Mouse (Mus musculus): ENCODE data around the gene Adamts14. TPM values are rescaled to one million over a fixed set of nuclear protein-coding genes. Genes with fewer than 3 reads are reported as not detected.

The Adamts14 gene
- polyA plus RNA-seq, 1 experiment from 2014 or later, result 1.2 TPM

DNA sequence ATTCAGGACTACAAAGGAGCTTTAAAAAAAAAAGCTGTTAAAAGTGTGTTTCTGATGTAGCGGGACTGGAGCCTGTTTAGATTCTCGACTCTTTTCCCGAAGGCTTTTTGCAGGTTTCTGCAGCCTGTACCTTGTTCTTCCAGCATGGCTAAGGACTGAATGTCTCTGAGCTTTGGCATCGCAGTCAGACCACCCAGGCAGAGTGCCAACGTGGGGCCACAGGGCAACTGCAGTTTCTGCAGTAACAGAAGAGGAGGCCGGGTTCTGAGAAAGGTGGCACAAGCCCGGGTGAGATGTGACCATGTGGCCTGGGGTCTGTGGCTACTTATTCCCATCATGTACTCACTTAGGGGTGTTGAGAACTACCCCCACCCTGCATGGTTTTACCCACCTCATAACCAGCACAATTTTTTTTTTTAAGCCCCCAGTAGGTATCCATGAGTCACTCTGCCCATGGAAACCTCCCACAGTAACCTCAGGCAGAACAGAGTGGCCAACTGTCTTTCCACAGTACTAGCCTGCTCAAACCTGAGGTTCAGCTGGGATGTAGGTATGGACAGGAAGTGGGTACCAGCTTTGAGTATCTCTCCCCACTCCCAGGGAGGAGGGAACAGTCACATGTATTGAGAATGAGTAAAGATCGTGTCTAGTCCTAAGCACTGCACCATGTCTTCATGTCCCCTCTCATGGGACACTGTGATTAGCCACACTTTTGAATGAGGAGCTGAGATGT is 23.6 kb upstream of the Adamts14 start:
- Histone ChIP-seq H3K4me1 (no peaks in the 10 kb centered on the region), H3K9me3 (no peaks in the 10 kb centered on the region), H3K27ac (no peak overlapping the region), H3K4me2 (no peak overlapping the region), H3K27me3 (replicated peaks) (no peaks in the 10 kb centered on the region), H3K9ac (no peak overlapping the region), H3K4me3 (replicated peaks) (no peak overlapping the region), H3K36me3 (no peaks in the 10 kb centered on the region)
- no peak for ATAC-seq (ENCODE audit: insufficient read depth, low FRiP score, low read depth)
- 72% methylated on average over 8 of the region's 8 CpGs for WGBS

DNA sequence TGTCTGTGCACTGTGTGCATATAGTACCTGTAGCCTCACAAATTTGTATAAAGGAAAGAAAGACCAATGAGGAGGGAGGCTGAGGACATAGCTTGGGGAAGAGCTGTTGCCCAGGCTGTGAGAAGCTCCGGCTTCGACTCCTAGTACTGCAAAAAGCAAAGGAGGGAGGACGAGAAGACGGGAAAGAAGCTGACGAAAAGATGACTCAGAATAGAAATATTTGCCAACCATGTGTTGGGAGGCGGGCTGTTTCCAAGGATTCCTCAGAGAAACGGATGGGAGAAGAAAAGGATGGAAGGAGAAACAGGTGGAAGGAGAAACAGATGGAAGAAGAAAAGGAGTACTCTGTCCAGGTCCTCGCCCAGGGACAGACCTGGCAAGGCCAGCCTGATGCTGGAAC is 21.0 kb upstream of the Adamts14 start:
- ATAC-seq (ENCODE audit: insufficient read depth, low FRiP score, low read depth), result no peak
- Histone ChIP-seq H3K4me1 (no peaks in the 10 kb centered on the region), H3K36me3 (no peaks in the 10 kb centered on the region), H3K27ac (no peak overlapping the region), H3K27me3 (replicated peaks) (no peaks in the 10 kb centered on the region), H3K4me3 (replicated peaks) (no peak overlapping the region), H3K4me2 (no peak overlapping the region), H3K9ac (no peak overlapping the region), H3K9me3 (no peaks in the 10 kb centered on the region)
- 62% methylated on average over 8 of the region's 8 CpGs for WGBS

DNA sequence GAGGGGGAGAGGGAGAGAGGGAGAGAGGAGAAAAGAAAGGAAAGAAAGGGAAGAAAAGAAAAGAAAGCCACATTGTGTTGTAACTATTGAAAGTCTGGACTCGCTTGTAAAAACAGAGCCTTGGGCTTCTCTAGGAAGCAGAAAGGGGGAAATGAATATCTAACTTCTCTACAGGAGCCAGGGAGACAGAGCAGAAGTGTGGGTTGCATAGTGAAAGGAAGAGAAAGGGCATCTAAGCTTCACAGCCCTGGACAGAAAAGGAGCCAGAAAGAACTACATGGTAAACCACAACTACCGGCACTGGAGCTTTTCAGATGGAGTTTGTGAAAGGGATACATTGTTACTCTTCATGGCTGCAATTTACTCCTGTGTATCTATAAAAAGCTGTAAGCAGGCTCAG is 17.2 kb upstream of the Adamts14 start:
- Histone ChIP-seq H3K9ac (no peak overlapping the region), H3K36me3 (no peaks in the 10 kb centered on the region), H3K4me2 (no peak overlapping the region), H3K9me3 (no peaks in the 10 kb centered on the region), H3K4me1 (peaks cover 9% of the 10 kb centered on the region), H3K4me3 (replicated peaks) (no peak overlapping the region), H3K27ac (no peak overlapping the region), H3K27me3 (replicated peaks) (no peaks in the 10 kb centered on the region)
- ATAC-seq (ENCODE audit: insufficient read depth, low FRiP score, low read depth), result no peak
- 67% methylated on average over 2 of the region's 2 CpGs for WGBS

- H3K9me3 ChIP-seq, result no peaks in the 10 kb centered on the region
- H3K4me3 ChIP-seq (replicated peaks), result no peak overlapping the region
- H3K9ac ChIP-seq, result no peak overlapping the region
- no peak for ATAC-seq (ENCODE audit: insufficient read depth, low FRiP score, low read depth)
- H3K4me2 ChIP-seq, result no peak overlapping the region
- no peaks in the 10 kb centered on the region for H3K27me3 ChIP-seq (replicated peaks)
- H3K27ac ChIP-seq, result no peak overlapping the region
- H3K36me3 ChIP-seq, result no peaks in the 10 kb centered on the region
- peaks cover 12% of the 10 kb centered on the region for H3K4me1 ChIP-seq
- 55% methylated on average over 2 of the region's 2 CpGs for WGBS
These were observed 16.8 kb upstream of the Adamts14 start for GRCm38 (mm10) chr10:61290016-61290415.

GRCm38 (mm10) chr10:61286246-61286645 is 13.0 kb upstream of the Adamts14 start:
- Histone ChIP-seq H3K27ac (peak overlapping the region; percentile 40; the same call in 1 of the 2 replicates), H3K4me1 (peaks cover 13% of the 10 kb centered on the region), H3K4me3 (replicated peaks) (no peak overlapping the region), H3K27me3 (replicated peaks) (no peaks in the 10 kb centered on the region), H3K9ac (no peak overlapping the region), H3K9me3 (no peaks in the 10 kb centered on the region), H3K4me2 (no peak overlapping the region), H3K36me3 (no peaks in the 10 kb centered on the region)
- 49% methylated on average over 7 of the region's 7 CpGs for WGBS
- peak; percentile 65; the same call in 1 of the 2 replicates for ATAC-seq (ENCODE audit: insufficient read depth, low FRiP score, low read depth)

GRCm38 (mm10) chr10:61285271-61285670 is 12.0 kb upstream of the Adamts14 start:
- peaks cover 13% of the 10 kb centered on the region for H3K4me1 ChIP-seq
- H3K9ac ChIP-seq, result no peak overlapping the region
- H3K4me3 ChIP-seq (replicated peaks), result no peak overlapping the region
- WGBS, result 60% methylated on average over 11 of the region's 11 CpGs
- peak overlapping the region; percentile 44; the same call in 1 of the 2 replicates for H3K27ac ChIP-seq
- H3K27me3 ChIP-seq (replicated peaks), result no peaks in the 10 kb centered on the region
- no peaks in the 10 kb centered on the region for H3K9me3 ChIP-seq
- H3K4me2 ChIP-seq, result no peak overlapping the region
- ATAC-seq (ENCODE audit: insufficient read depth, low FRiP score, low read depth), result peak; percentile 58; the same call in 1 of the 2 replicates
- H3K36me3 ChIP-seq, result no peaks in the 10 kb centered on the region

- no peak overlapping the region for H3K4me2 ChIP-seq
- no peak overlapping the region for H3K9ac ChIP-seq
- no peak overlapping the region for H3K4me3 ChIP-seq (replicated peaks)
- WGBS, result 85% methylated on average over 4 of the region's 4 CpGs
- H3K27me3 ChIP-seq (replicated peaks), result no peaks in the 10 kb centered on the region
- ATAC-seq (ENCODE audit: insufficient read depth, low FRiP score, low read depth), result no peak
- H3K27ac ChIP-seq, result no peak overlapping the region
- H3K9me3 ChIP-seq, result no peaks in the 10 kb centered on the region
- H3K4me1 ChIP-seq, result peaks cover 13% of the 10 kb centered on the region
- H3K36me3 ChIP-seq, result no peaks in the 10 kb centered on the region
These were observed 11.1 kb upstream of the Adamts14 start for GRCm38 (mm10) chr10:61284309-61284708.

DNA sequence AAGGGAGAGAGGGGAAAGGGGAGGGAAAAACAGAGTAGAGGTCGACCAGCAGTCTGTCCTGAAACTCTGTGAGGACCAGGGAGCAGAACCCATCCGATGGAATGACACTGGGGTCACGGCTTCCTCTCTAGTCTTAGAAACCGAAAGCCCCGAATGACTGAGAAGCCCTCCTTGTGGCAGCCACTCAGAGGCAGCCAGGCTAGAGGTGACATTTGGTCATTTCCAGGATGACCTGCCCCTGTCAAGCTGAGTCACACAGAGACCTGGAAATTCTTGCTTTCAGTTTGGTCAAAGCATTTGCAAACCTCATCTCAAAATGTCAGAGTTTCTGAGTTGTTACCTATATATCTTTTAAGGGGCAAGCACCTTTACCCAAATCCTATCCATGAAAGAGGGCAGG is 7.9 kb upstream of the Adamts14 start:
- no peak overlapping the region for H3K4me2 ChIP-seq
- no peaks in the 10 kb centered on the region for H3K27me3 ChIP-seq (replicated peaks)
- no peak overlapping the region for H3K9ac ChIP-seq
- no peak overlapping the region for H3K4me3 ChIP-seq (replicated peaks)
- no peak overlapping the region for H3K27ac ChIP-seq
- WGBS, result 66% methylated on average over 5 of the region's 5 CpGs
- no peaks in the 10 kb centered on the region for H3K36me3 ChIP-seq
- peaks cover 10% of the 10 kb centered on the region for H3K4me1 ChIP-seq
- no peaks in the 10 kb centered on the region for H3K9me3 ChIP-seq
- ATAC-seq (ENCODE audit: insufficient read depth, low FRiP score, low read depth), result no peak

DNA sequence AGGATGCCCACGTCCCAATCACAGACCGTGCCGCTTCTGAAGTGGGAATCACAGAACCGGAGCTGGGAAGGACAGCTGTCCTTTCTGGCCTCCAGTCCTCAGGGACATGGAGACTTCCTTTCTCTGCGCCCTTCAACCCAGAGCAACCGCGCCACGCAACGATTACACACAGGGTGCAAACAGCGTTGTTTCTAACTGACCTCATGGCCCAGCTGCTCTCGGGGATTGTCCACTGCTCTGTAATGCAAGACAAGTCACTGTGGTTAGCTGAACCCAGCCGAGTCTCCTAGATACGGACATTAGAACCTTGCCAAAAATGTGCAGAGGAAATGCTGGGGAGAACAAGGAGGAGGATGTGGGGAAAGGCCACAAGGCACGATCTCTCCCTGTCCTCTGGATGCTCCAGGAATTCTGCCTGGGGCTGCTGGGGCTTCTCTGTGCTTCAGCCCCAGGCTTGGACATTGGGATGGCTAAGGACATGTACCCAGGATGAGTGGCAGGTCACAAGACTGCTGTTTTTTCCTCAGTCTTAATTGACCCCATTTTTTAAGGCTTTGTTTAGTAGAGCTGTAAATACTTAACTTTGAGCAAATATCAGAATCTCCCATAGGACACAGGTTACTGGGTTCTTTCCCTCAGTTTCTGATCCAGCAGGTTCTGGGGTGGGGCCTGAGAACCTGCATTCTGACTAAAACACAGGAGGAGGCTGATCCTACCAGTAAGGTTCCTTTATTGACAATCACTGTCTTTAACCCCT is 4.9 kb upstream of the Adamts14 start:
- Histone ChIP-seq H3K27me3 (replicated peaks) (peaks cover 5% of the 10 kb centered on the region; the same call in 1 of the 2 replicates), H3K4me2 (no peak overlapping the region), H3K4me1 (0 out of 2 replicates have a peak, but pooled peaks cover 4% of the 10 kb centered on the region), H3K9ac (no peak overlapping the region), H3K4me3 (replicated peaks) (no peak overlapping the region), H3K9me3 (no peaks in the 10 kb centered on the region), H3K36me3 (no peaks in the 10 kb centered on the region), H3K27ac (no peak overlapping the region)
- WGBS, result 50% methylated on average over 14 of the region's 14 CpGs
- no peak for ATAC-seq (ENCODE audit: insufficient read depth, low FRiP score, low read depth)

DNA sequence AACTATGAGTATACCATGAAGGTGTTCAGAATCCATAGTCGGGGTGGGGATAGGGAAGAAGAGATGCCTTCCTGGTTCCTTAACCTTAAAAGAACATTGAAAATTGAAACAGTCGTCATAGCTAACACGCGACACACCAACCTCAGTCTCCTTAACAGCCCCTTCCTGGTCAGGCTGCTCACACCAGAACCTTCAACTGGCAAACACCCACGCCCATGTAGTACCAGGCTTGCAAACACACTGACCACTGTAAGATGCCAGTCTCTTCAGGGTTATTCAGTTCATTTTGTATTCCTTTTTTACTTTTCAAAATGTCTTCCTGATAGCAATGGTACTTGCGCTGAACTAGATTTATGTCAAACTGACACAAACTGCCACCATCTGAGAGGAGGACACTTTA is 3.8 kb upstream of the Adamts14 start:
- ATAC-seq (ENCODE audit: insufficient read depth, low FRiP score, low read depth), result no peak
- Histone ChIP-seq H3K4me2 (no peak overlapping the region), H3K4me1 (peaks cover 13% of the 10 kb centered on the region; the same call in 1 of the 2 replicates), H3K9ac (no peak overlapping the region), H3K9me3 (no peaks in the 10 kb centered on the region), H3K27me3 (replicated peaks) (peaks cover 10% of the 10 kb centered on the region; the same call in 1 of the 2 replicates), H3K27ac (no peak overlapping the region), H3K36me3 (no peaks in the 10 kb centered on the region), H3K4me3 (replicated peaks) (no peak overlapping the region)
- 92% methylated on average over 6 of the region's 6 CpGs for WGBS

GRCm38 (mm10) chr10:61275669-61276110 is 2.5 kb upstream of the Adamts14 start:
- H3K9ac ChIP-seq, result no peak overlapping the region
- no peaks in the 10 kb centered on the region for H3K9me3 ChIP-seq
- no peak overlapping the region for H3K27ac ChIP-seq
- peaks cover 10% of the 10 kb centered on the region; the same call in 1 of the 2 replicates for H3K27me3 ChIP-seq (replicated peaks)
- H3K36me3 ChIP-seq, result no peaks in the 10 kb centered on the region
- H3K4me2 ChIP-seq, result no peak overlapping the region
- H3K4me1 ChIP-seq, result peaks cover 13% of the 10 kb centered on the region; the same call in 1 of the 2 replicates
- ATAC-seq (ENCODE audit: insufficient read depth, low FRiP score, low read depth), result peak; percentile 16; the same call in 1 of the 2 replicates
- H3K4me3 ChIP-seq (replicated peaks), result no peak overlapping the region
- 2% methylated on average over 5 of the region's 5 CpGs for WGBS

- ATAC-seq (ENCODE audit: insufficient read depth, low FRiP score, low read depth), result no peak
- Histone ChIP-seq H3K4me3 (replicated peaks) (no peak overlapping the region), H3K36me3 (no peaks in the 10 kb centered on the region), H3K4me2 (no peak overlapping the region), H3K9ac (no peak overlapping the region), H3K9me3 (no peaks in the 10 kb centered on the region), H3K4me1 (peaks cover 13% of the 10 kb centered on the region; the same call in 1 of the 2 replicates), H3K27ac (no peak overlapping the region), H3K27me3 (replicated peaks) (peaks cover 10% of the 10 kb centered on the region; the same call in 1 of the 2 replicates)
- 51% methylated on average over 2 of the region's 2 CpGs for WGBS
These were observed 1.3 kb upstream of the Adamts14 start for GRCm38 (mm10) chr10:61274532-61274931.

Data from stomach, embryonic 15.5 days (tissue).